Mouse (Mus musculus): Measurements from ENCODE around the gene Faap24. TPM values are rescaled to one million over a fixed set of nuclear protein-coding genes. Genes with fewer than 3 reads are reported as not detected.

Gene Faap24
- polyA plus RNA-seq, 2 experiments, result 5.7 to 13.0 TPM

DNA sequence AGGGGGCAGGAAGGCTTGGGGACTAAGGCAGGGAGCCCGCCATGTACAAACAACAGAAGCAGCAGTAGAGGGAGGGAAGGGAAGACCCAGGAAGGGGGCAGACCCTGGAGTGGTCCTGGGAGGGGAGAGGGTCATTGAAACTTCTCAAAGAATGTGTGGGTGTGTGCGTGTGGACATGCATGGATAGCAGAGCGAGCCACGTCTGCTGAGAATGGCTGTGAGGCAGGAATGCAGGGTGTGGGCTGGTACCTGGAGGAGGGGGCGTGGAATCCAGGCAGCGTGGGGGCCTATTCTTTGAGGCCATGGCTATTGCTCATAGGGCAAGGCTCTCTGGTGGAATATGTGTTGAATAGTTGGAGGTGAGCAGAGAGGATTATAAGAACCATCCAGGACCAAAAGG lies 7.9 kb downstream of the Faap24 start:
- no peak overlapping the region for H3K4me3 ChIP-seq (replicated peaks; ENCODE audit: low read length)
- no peak for TF ChIP-seq POLR2A (IDR thresholded peaks at IDR 0.05; ENCODE audit: borderline replicate concordance, extremely low read depth, insufficient read depth, insufficient read length)
- DNase-seq (ENCODE audit: low spot score) (no peak), ATAC-seq (ENCODE audit: low FRiP score, low read depth) (no peak)
- H3K9ac ChIP-seq (ENCODE audit: low read depth, low read length, severe bottlenecking), result no peak overlapping the region
- H3K36me3 ChIP-seq (ENCODE audit: control insufficient read depth, insufficient read depth, low read length), result peaks cover 6% of the 10 kb centered on the region; the same call in 1 of the 2 replicates
- no peaks in the 10 kb centered on the region for H3K4me1 ChIP-seq (ENCODE audit: control insufficient read depth, insufficient read depth, low read length)
- H3K9me3 ChIP-seq (ENCODE audit: control insufficient read depth, low read length), result no peaks in the 10 kb centered on the region
- no peak overlapping the region for H3K27ac ChIP-seq (replicated peaks; ENCODE audit: low read depth, low read length)
- H3K27me3 ChIP-seq (ENCODE audit: control insufficient read depth, insufficient read depth, low read length), result no peaks in the 10 kb centered on the region
- 75% methylated on average over 6 of the region's 6 CpGs for WGBS
- no peak overlapping the region for H3K4me2 ChIP-seq (replicated peaks; ENCODE audit: low read depth, low read length, severe bottlenecking)

DNA sequence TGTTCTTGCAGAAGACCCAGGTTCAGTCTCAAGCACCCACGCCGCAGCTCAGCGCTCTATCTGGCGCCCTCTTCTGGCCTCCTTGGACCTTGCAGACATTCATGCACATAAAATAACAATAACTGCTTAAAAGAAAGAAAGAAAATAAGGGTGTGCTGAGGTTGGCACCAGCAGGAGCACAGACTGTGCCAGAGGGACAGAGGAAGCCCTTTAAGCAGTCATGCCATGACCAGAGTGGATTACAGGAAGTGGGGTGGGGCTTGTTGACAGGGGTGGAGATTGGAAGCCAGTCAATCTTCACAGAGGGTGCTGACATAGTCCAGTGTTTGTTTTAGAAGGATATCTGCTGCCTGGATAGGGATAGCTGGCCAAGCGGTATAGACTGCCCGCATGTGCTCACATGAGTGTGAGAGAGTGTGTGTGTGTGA lies 10.1 kb downstream of the Faap24 start:
- no peak for ATAC-seq (ENCODE audit: low FRiP score, low read depth)
- no peak overlapping the region for H3K4me3 ChIP-seq (replicated peaks; ENCODE audit: low read length)
- no peak overlapping the region for H3K4me2 ChIP-seq (replicated peaks; ENCODE audit: low read depth, low read length, severe bottlenecking)
- WGBS, result 69% methylated on average over 6 of the region's 6 CpGs
- DNase-seq (ENCODE audit: low spot score), result no peak
- H3K9ac ChIP-seq (ENCODE audit: low read depth, low read length, severe bottlenecking), result no peak overlapping the region
- no peak for TF ChIP-seq POLR2A (IDR thresholded peaks at IDR 0.05; ENCODE audit: borderline replicate concordance, extremely low read depth, insufficient read depth, insufficient read length)
- H3K27ac ChIP-seq (replicated peaks; ENCODE audit: low read depth, low read length), result no peak overlapping the region
- H3K27me3 ChIP-seq (ENCODE audit: control insufficient read depth, insufficient read depth, low read length), result no peaks in the 10 kb centered on the region
- H3K9me3 ChIP-seq (ENCODE audit: control insufficient read depth, low read length), result no peaks in the 10 kb centered on the region
- H3K4me1 ChIP-seq (ENCODE audit: control insufficient read depth, insufficient read depth, low read length), result no peaks in the 10 kb centered on the region
- no peaks in the 10 kb centered on the region for H3K36me3 ChIP-seq (ENCODE audit: control insufficient read depth, insufficient read depth, low read length)

DNA sequence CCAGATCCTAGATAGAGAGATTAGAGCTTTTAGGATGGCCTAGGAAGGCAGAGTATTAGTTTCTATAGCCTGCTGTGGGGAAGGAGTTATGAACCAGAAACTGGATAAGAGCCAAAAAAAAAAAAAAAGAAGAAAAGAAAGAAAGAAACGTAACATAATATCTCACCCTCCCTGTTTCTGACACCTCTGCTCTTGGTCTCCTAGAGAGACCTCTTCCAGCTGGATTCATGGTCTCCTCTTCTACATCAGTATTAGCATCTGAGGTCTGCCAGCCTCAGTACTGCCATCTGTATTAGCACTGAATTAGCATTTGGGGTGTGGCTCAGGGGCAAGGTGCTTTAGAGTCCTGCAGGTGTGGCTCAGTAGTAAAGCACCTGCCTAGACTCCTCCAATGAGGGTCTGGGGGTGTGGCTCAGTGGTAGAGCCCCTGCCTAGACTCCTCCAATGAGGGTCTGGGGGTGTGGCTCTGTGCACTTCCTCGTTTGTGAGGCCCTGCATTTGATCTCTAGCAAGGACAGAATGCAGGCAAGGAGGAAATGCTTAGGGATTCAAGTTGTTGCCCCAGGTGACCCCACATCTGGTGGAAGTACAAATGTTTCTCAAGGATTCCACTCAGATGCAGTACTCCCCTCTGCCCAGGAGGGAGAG lies 13.8 kb downstream of the Faap24 start:
- H3K4me1 ChIP-seq (ENCODE audit: control insufficient read depth, insufficient read depth, low read length), result no peaks in the 10 kb centered on the region
- WGBS, result 29% methylated on average over 2 of the region's 2 CpGs
- H3K4me3 ChIP-seq (replicated peaks; ENCODE audit: low read length), result no peak overlapping the region
- H3K27ac ChIP-seq (replicated peaks; ENCODE audit: low read depth, low read length), result no peak overlapping the region
- ATAC-seq (ENCODE audit: low FRiP score, low read depth) (no peak), DNase-seq (ENCODE audit: low spot score) (no peak)
- no peak for TF ChIP-seq POLR2A (IDR thresholded peaks at IDR 0.05; ENCODE audit: borderline replicate concordance, extremely low read depth, insufficient read depth, insufficient read length)
- no peaks in the 10 kb centered on the region for H3K27me3 ChIP-seq (ENCODE audit: control insufficient read depth, insufficient read depth, low read length)
- no peaks in the 10 kb centered on the region for H3K9me3 ChIP-seq (ENCODE audit: control insufficient read depth, low read length)
- H3K9ac ChIP-seq (ENCODE audit: low read depth, low read length, severe bottlenecking), result no peak overlapping the region
- no peaks in the 10 kb centered on the region for H3K36me3 ChIP-seq (ENCODE audit: control insufficient read depth, insufficient read depth, low read length)
- no peak overlapping the region for H3K4me2 ChIP-seq (replicated peaks; ENCODE audit: low read depth, low read length, severe bottlenecking)

DNA sequence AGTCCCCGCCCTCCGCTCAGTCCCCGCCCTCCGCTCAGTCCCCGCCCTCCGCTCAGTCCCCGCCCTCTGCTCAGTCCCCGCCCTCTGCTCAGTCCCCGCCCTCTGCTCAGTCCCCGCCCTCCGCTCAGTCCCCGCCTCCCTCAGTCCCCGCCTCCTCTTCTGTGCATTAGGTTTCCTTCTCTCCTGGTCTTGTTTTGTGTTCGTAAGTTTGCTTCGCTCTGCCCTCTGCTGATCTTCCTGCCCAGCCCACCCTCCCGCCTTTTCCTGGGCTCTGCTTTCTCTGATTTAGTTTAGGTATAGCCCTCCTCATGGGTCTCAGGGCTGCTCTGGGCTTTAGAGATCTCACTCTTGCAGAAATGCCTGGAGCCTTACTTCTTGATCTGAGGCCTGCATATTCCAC lies 14.8 kb downstream of the Faap24 start:
- H3K9me3 ChIP-seq (ENCODE audit: control insufficient read depth, low read length), result no peaks in the 10 kb centered on the region
- no peak for TF ChIP-seq POLR2A (IDR thresholded peaks at IDR 0.05; ENCODE audit: borderline replicate concordance, extremely low read depth, insufficient read depth, insufficient read length)
- no peak for DNase-seq (ENCODE audit: low spot score)
- ATAC-seq (ENCODE audit: low FRiP score, low read depth), result no peak
- H3K9ac ChIP-seq (ENCODE audit: low read depth, low read length, severe bottlenecking), result no peak overlapping the region
- no peak overlapping the region for H3K4me2 ChIP-seq (replicated peaks; ENCODE audit: low read depth, low read length, severe bottlenecking)
- no peak overlapping the region for H3K27ac ChIP-seq (replicated peaks; ENCODE audit: low read depth, low read length)
- H3K4me3 ChIP-seq (replicated peaks; ENCODE audit: low read length), result no peak overlapping the region
- no peaks in the 10 kb centered on the region for H3K4me1 ChIP-seq (ENCODE audit: control insufficient read depth, insufficient read depth, low read length)
- H3K36me3 ChIP-seq (ENCODE audit: control insufficient read depth, insufficient read depth, low read length), result no peaks in the 10 kb centered on the region
- H3K27me3 ChIP-seq (ENCODE audit: control insufficient read depth, insufficient read depth, low read length), result no peaks in the 10 kb centered on the region
- 64% methylated on average over 14 of the region's 16 CpGs for WGBS

DNA sequence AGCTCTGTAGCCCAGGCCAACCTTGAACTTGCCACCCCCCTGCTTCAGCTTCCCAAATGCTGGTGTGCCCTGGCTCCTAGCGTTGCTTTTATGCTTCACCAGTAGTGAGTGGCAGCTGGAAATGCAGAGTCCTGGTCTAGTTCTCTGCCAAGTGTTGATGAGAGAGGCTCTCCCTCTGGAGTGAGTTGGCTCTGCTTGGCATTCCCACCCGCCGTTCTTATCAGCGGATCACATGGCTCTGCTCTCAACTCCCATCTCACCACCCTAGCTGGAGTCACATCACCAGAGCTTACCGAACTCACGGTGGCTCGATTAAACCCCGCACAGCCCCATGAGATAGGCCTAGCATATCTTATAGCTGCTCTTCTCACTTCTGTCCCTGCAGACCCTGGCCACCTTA lies 16.3 kb downstream of the Faap24 start:
- TF ChIP-seq POLR2A (IDR thresholded peaks at IDR 0.05; ENCODE audit: borderline replicate concordance, extremely low read depth, insufficient read depth, insufficient read length), result no peak
- H3K36me3 ChIP-seq (ENCODE audit: control insufficient read depth, insufficient read depth, low read length), result no peaks in the 10 kb centered on the region
- H3K27me3 ChIP-seq (ENCODE audit: control insufficient read depth, insufficient read depth, low read length), result no peaks in the 10 kb centered on the region
- H3K4me3 ChIP-seq (replicated peaks; ENCODE audit: low read length), result no peak overlapping the region
- WGBS, result 94% methylated on average over 8 of the region's 8 CpGs
- H3K9ac ChIP-seq (ENCODE audit: low read depth, low read length, severe bottlenecking), result no peak overlapping the region
- DNase-seq (ENCODE audit: low spot score) (no peak), ATAC-seq (ENCODE audit: low FRiP score, low read depth) (no peak)
- no peak overlapping the region for H3K4me2 ChIP-seq (replicated peaks; ENCODE audit: low read depth, low read length, severe bottlenecking)
- no peak overlapping the region for H3K27ac ChIP-seq (replicated peaks; ENCODE audit: low read depth, low read length)
- H3K4me1 ChIP-seq (ENCODE audit: control insufficient read depth, insufficient read depth, low read length), result no peaks in the 10 kb centered on the region
- no peaks in the 10 kb centered on the region for H3K9me3 ChIP-seq (ENCODE audit: control insufficient read depth, low read length)
